Mouse (Mus musculus): ENCODE measurements at regions not wholly inside any gene's neighbourhood (a gene's known extent, or its start where the extent isn't known, plus 50 kb on each side); places are given as distances from the start of the nearest gene placed in this dataset.
"Not testable (repeated sequence)": the region's sequence is repeated elsewhere in the genome, so short reads cannot be mapped to it uniquely, and the experiment has no call there.

DNA sequence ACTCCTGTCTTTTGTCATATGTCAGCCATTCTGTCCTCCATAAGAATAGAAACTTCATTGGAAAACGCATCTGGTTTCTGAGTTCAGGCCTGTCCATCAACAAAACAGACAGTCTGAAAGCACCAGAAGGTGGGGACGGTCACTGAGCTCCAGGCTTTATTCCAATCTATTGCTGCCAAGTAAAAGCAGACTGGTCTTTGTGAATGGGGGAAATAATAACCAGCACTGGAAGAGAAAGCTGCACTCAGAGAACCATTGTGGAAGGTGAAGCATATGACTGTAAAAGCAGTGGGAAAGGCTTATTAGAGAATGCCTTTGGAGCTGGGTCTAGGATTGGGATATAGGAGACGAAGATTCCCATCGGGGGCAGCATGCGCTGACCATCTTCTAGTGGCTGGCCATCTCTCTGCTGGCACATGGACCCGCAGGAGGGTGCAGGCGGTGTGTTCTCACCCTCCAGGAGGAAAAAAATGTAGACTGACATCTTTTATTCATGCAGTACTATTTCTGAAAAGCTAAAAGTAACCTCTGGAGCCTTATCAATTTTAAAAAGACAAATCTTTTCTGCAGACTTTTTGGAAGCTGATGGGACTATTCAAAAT is 1638.0 kb downstream of the Car8 start:
- ATAC-seq: no peak

DNA sequence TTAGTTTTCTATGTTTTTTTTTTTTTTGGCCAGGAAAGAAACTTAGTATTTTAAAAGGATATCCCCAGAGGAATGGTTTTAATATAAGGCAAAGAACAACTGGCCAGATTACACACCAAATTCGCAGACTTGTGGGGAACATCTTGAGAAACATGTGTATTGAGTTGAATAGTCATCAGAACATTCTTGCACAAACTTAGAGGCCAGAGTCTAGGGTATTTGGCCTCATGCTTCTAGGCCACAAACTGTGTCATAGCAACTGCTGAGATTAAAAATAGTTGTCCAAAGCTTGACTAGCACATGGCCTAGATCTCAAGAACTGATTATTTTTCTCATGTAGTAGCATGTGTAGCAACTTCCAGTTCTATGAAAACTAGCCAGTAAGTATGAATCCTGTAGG is 1642.5 kb downstream of the Car8 start:
- ATAC-seq: no peak

DNA sequence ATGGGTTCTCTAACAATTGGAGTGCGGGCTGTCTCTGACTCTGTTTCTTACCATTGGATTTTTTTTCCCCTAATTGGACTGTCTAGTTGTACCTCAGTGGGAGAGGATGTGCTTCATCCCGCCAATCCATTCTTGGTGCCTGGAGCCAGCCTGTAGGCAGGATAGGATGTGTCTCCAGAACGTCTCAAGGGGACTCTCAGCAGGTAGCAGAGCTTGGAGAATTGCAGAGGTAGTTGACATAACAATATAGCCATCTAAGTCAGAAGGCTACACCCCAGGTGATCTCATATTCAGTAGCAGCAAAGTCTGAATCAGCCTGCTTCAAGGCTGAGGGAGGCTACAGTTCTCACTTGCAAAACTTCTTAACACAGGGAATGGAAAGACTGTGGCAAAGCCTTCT is 1646.0 kb downstream of the Car8 start:
- ATAC-seq: not testable (repeated sequence)

DNA sequence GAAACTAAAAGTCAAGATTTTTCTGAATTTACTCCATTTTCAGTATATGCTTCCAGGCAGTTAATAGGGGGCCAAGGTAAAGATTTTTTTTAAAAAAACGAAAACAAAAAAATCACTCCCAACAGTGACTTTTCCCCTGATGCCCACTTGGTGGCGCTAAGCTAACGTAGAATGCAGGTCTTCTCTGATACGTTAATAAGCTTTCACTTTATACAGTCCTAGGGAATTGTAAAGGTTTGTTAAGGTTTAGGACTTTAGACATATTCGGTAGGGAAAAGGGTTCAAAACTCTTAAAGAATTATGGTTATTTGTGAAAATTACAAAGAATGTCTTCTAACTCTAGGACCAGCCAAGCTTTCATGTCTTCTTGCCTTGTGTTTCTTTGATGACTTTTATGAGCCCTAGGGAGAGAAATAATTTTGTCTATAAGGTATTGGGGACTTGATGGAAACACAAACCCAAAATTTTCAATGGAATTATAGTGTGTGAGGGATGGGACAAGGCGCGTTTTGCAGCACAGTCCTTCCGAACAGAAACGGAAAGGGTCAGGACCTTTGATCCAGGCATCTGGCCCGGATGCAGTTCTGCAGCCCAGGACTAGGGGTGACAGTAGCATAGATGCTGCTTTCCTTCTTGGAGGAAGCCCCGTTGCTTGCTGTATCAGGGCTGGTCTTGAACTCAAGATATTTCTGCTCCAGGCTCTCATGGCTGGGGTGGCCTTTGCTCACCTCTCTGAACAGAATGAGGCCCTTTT is 1677.1 kb downstream of the Car8 start:
- peak; percentile 73 for ATAC-seq

DNA sequence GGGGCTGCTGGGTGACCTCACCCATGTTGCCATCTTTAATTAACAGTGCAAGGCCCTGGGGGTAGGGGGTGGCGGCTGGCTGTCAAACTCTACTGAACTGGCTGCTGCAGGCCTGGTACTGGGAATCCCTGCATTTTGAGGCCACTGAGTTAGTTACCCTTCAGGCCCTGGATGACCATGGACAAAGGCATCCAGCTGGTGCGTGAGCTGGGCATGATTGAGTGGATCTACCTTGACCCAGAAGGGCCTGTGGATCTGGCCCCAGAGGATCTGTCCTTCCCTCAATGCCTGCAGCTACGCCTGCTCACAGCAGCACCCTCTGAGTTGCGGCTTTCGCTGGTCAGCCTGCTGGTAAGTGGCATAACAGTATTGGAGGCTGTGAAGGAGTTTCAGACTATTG is 1699.2 kb downstream of the Car8 start:
- ATAC-seq: no peak

DNA sequence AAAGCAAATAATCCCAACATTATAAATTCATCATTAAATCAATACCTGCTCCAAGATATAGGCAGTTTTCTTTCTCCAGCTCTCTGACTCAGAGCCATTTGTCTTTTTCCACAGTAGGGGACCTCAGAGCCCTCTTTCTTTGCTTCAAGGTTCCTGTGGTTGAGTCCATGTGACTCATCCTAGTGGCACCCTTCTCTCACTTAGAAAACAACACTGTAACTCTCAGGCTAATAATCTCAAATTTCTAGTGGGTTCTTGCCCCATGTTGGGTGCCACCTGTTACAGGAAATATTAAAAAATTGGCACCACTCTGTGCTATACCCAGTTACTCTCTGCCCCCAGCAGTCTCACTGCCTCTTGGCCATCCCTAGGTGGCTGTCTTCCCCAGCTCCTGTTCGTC is 1706.4 kb downstream of the Car8 start:
- ATAC-seq: no peak

DNA sequence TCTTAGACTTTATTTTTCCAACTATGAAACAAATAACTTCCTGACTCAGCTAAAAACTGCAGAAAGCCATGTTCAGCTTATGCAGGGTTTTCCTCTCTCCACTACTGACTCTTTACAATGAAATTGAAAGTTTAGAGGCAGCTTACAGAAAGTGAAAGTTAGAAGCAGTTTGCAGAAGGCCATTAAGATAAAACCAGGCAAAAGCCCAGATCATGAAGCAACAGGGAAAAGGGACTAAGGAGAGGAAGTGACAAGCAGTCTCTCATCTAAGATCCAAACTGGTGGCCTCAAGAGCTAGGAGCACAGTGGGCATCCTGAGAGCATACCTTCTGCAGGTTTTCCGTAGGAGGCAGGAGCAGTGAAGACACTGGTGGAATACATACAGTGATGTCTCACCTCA is 1721.2 kb downstream of the Car8 start:
- no peak for ATAC-seq

DNA sequence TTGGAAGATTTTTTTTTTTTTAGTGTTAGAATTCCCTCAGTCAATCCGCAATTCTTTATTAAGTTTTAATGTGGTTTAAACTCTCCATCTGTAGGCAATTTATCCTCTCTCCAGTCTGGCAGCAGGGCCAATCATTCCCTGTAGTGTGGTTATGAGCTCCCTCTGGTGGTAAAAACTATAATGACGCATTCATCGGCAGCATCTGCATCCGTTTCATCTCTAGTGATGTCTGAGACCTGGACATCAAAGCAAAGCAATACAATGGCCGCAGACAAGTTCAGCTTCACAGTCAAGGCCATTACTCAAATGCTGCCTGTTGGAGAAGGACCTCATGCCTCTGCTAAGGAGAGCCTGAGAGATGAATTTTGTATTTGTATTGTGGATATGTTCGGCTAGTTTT is 1721.7 kb upstream of the Impad1 start:
- peak; percentile 86 for ATAC-seq

DNA sequence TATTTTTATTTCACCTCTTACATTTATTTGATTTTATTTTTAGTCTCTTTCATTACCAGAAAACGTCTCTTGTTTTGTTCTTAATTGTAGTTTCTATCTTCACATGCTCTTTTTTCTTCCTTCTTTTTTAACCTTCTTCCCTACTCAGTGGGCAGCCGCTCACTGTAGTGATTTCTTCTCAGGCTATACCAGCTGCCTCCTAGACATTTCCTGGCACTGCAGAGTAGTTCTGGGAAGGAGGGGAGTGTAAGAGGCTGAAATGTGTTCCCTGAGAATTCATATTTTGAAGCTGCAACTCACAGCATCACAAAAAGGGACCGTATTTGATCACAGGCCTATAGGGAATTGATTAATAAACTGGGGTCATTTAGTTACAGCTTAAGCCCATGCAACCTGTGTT is 1720.5 kb upstream of the Impad1 start:
- ATAC-seq: no peak

DNA sequence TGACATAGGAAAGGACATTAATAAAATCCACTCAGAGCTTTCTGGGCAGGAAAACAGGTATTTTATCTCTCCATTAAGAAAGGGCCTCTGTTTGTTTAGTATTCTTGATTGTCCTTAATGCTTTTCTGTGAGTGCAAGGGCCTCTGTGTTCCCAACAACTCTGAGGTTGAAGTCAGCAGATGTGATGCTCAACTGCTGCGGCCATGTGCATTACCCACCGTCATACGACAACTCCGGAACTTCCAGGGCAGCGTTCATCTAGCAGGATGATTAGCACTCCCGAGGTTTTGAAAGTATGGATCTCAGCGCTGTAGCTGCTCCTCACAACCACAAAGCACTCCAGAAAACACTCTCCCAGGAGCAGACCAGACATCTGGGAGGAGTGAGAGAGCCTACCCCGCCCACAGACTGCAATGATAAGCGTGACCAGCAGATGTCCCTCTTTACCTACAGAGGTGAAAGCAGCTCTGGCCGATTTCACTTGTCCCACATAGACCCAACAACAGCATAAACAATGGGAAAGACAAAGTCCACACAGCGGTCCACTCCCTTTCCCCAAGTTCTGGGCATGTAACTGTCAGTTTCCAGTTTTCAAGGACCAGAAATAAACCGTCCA is 1719.7 kb upstream of the Impad1 start:
- ATAC-seq: peak; percentile 64

DNA sequence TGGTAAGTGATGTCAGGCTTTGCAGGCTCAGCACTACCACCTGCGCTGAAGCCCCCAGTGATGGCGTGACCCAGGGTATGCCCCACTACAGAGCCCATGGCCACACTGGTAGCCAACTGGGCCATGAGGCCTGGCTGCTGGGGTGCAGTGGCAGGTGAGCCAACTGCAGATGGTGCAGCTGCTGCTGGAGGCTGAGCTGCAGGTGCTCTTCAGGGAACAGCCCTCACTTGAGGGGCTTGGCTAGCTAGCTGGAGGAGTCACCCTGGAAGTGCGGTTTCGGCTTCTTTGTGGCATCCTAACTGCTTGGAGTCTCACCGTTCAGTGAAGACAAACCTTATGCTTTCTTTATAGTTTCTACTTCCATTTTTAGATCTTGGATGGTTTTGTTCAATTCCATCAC is 1714.9 kb upstream of the Impad1 start:
- ATAC-seq: no peak

Measured in activated CD4-positive, CD25-positive, alpha-beta regulatory T cell, adult 4 months (primary cell).